Mouse (Mus musculus) testis, adult 10 weeks (tissue): ENCODE measurements around the gene Wee2. TPM values are rescaled to one million over a fixed set of nuclear protein-coding genes. Genes with fewer than 3 reads are reported as not detected.

ENCODE experiments used
- polyA plus RNA-seq: library from polyadenylated mRNA; stranded (reverse); fragments of 350-450 nt; fragmentation: Illumina TruSeq; extraction: RNeasy Lipid Tissue Mini Kit (QIAGEN cat#74804); gene quantifications from one replicate; pipeline ENCODE4 v1.2.3, GENCODE M21; 2014; ENCODE audit warnings: low read depth, low replicate concordance

Wee2 gene
- 0.07 TPM for polyA plus RNA-seq

DNA sequence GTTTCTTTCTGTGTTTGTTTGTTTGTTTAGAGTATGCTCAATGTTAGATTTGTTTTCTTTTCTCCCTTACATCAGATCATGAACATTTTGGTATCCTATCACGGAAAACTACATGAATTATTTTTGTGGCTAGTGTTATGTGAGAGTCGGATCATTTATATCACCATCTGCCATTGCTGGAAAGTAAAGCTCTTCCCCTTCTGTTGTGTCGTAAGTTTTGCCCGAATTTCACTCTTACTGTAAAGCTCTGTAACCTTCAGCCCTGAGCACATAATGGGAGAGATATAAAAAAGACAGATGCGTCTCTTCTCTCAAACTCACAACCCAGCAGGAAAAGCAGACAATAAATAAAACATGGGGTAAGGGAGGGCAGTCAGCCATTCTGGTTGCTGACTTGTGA lies at the start of gene Wee2:
Wee2 (plus strand) TSS at position 153 of the 400 bp plus-strand sequence.

DNA sequence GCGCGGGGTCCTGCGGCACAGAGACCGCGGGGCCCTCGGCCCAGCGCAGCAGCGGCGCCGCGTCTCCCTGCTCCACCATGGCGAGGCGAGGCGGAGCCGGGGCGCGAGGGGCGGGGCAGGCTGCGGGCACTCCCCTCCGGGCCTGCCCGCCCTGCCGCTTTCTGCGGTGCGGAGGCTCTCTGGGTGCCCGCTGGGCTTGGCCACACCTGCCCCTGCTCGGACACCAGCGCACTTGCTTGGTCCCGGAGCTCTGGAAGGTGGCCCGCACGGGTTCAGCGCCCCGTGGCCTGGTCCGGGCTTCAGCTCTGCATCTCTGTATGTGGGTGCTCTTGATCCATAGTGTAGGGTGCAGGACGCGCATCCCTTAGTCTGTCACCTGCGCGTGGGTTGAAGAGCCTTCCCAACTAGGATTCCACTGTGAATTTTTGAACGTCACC lies 2.8 kb upstream of the Wee2 start, which contains the start of gene E330009J07Rik:
E330009J07Rik (minus strand) TSS at position 89 of the 437 bp plus-strand sequence.

DNA sequence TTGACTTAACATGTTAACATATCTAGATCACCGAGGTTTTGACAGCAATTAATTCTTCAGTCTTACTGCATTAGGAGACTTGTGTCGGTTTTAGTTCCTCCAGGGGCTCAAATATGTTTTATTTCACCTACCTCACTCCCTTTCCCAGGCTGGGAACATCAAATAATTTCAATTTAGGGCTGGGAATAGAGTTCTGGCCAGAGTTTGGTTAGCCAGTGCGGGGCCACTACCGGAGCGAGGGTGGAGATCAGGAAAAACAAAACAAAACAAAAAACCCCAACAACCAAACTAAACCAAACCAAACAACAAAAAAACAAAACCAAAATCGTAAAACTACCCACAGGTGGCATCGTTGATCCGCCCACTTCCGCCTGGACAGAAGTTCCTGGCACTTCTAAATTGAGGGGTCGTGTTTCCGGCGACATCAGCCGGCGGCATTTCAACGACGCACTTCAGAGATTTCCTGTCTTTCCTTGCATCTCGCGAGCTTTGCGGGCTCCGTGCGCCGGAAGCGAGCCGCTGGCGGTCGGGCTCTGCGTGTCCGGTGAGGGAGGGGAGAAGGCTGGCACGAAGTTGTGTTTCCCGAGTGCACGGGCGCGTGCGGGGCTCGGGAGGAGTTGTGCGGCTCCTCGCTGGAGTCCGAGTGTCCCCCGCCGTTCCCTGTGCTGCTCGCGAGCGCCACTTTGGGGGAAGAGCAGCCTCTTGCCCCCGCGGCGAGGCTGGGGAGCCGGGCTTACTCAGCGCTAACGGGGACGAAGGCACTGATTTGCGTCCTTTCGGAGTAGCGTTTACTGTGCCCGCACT lies 32.2 kb downstream of the Wee2 start, which contains the start of gene Ssbp1:
Ssbp1 (plus strand) TSS at position 437 of the 804 bp plus-strand sequence.

DNA sequence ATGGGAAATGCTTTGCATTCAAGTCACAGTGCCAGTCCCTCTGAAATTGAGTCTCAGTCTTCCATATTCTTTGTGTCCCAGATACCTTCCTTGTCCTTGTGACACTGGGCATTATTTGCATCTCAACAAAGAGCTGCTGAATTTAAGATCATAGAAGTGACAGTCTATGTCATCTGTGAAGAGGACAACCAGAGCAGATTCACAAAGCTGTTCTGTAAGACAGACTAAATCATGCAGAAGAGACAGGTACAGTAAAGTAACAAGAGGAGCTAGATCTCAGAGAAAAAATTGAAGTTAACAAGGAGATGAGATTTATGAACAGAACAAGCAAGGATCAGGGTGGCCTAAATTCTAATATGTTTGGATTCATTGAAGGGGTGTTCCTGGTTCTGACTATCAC lies 52.0 kb downstream of the Wee2 start, which contains the start of gene Tas2r137:
Tas2r137 (plus strand) TSS at position 301 of the 400 bp plus-strand sequence.

DNA sequence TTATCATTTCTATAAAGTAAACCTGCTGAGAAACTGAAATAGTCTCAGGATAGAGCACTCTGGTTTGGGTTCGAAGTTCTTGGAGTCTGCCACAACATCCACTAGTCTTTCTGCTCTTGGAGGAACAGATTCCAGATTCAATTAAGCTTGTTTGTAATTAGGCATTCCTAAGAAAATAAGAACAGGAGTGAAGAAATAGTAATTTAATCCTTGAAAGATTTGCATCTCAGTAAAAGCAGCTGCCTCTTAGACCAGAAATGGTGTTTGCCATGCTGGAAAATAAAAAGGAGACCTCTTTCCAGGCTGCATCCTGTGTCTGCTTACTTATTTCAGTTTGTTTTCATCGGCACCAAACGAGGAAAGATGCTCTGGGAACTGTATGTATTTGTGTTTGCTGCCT lies 54.3 kb downstream of the Wee2 start, which contains the start of gene Tas2r108:
Tas2r108 (plus strand) TSS at position 301 of the 400 bp plus-strand sequence.

Other genes starting within 250 kb of the Wee2 start
- gene Agk, start 113.9 kb upstream of the Wee2 start, polyA plus RNA-seq: 13.1 TPM
- gene E330009J07Rik, start 3.0 kb upstream of the Wee2 start, polyA plus RNA-seq: 3.4 TPM
- 33.7 TPM for gene Ssbp1, start 32.3 kb downstream of the Wee2 start, polyA plus RNA-seq
- gene Tas2r137, start 52.1 kb downstream of the Wee2 start, polyA plus RNA-seq: not detected
- not detected for gene Tas2r108, start 54.4 kb downstream of the Wee2 start, polyA plus RNA-seq
- gene Prss37, start 80.4 kb downstream of the Wee2 start, polyA plus RNA-seq: 461 TPM
- gene Olfr461, start 116.0 kb downstream of the Wee2 start, polyA plus RNA-seq: not detected
- gene Olfr460, start 130.4 kb downstream of the Wee2 start, polyA plus RNA-seq: not detected
- gene Clec5a, start 146.7 kb downstream of the Wee2 start, polyA plus RNA-seq: 1.2 TPM
- not detected for gene Tas2r138, start 174.2 kb downstream of the Wee2 start, polyA plus RNA-seq
- gene Mgam, start 189.7 kb downstream of the Wee2 start, polyA plus RNA-seq: 3.7 TPM